Mouse (Mus musculus): ENCODE data around the gene Neto2. TPM values are rescaled to one million over a fixed set of nuclear protein-coding genes. Genes with fewer than 3 reads are reported as not detected.
"Not testable (repeated sequence)": the region's sequence is repeated elsewhere in the genome, so short reads cannot be mapped to it uniquely, and the experiment has no call there.

The Neto2 gene
- polyA plus RNA-seq, 1 experiment from 2014 or later = 3.0 TPM

DNA sequence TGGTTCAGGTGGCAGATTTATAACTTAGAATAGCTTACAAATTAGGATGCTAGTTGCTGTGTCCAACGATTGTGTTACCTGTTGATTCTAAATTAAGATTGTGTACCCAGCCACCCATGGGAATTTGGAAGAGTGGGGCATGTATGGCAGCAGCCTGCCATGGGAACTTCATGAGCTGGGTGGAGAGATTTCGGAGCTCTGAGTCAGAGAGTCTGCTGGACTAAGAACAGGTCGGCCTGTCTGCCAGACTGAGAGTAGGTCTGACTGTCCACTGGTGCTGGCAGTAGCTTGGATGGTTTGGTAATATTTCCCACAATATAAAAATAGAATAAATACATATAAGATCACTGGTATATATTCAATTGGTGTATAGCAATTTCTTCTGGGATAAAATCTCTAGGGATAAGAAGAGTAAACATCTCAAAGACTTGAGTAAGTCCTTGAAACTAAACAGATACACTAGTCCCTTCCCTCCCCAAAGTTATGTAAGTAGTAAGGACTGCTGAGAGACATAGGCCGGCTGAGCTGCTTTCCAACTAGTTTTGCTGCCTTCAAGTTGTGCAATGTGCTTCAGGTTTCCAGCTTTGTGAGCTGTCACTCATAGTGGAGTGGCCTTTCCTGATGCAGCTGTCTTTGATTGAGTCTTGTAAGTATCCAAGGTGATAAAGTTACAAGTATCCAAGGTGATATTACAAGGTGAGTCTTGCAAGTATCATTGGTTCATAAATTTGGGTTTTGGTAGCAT, 55.6 kb downstream of the Neto2 start:
- Histone ChIP-seq H3K4me2 (no peak overlapping the region), H3K27ac (no peak overlapping the region), H3K4me1 (no peaks in the 10 kb centered on the region), H3K9me3 (replicated peaks) (no peaks in the 10 kb centered on the region), H3K27me3 (replicated peaks) (no peaks in the 10 kb centered on the region), H3K36me3 (no peaks in the 10 kb centered on the region), H3K9ac (no peak overlapping the region), H3K4me3 (no peak overlapping the region)
- WGBS (ENCODE audit: insufficient replicate concordance) = 67% methylated on average over 4 of the region's 4 CpGs
- no peak for ATAC-seq

DNA sequence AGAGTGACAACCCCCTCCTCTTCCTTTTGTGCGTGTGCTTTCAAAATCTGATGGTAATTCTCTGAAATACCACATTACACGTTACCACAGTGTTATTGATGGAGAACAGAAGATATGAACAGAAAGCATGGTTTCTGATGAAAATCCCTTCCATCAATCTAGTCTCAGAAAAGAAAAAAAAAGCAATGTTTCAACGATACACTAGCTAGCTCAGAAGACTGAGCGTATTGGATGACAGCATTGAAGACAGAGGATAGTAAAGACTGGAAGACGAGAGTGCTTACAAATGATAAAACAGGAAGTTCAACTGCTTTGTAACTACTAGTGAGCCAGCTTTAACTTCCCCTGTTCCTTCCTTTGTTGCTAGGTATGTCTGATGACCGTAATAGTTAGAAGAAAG, 76.3 kb downstream of the Neto2 start:
- ATAC-seq = no peak
- 48% methylated on average over 6 of the region's 6 CpGs for WGBS (ENCODE audit: insufficient replicate concordance)

DNA sequence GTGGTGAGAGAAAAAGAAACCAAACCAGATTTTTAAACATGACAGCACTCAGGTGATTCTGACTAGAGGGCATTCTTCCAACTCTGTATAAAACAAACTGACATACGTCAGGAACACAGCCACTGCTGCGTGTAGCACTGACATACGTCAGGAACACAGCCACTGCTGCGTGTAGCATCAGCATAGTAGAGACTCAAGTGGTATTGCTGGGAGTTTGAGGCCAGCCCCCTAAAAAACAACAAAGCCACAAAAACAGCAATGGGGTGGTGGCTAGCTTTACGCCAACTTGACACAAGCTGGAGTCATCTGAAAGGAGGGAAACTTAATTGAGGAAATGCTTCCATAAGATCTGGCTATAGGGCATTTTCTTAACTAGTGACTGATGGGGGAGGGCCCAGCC, 77.5 kb downstream of the Neto2 start:
- no peaks in the 10 kb centered on the region for H3K27me3 ChIP-seq (replicated peaks)
- H3K4me2 ChIP-seq = no peak overlapping the region
- H3K9ac ChIP-seq = no peak overlapping the region
- H3K36me3 ChIP-seq = no peaks in the 10 kb centered on the region
- H3K4me3 ChIP-seq = no peak overlapping the region
- no peaks in the 10 kb centered on the region for H3K9me3 ChIP-seq (replicated peaks)
- H3K27ac ChIP-seq = no peak overlapping the region
- WGBS (ENCODE audit: insufficient replicate concordance) = 71% methylated on average over 5 of the region's 5 CpGs
- H3K4me1 ChIP-seq = no peaks in the 10 kb centered on the region
- no peak for ATAC-seq

More for the DNA sequence above, 76.3 kb downstream of the Neto2 start:
- H3K27ac ChIP-seq = no peak overlapping the region
- H3K4me1 ChIP-seq = no peaks in the 10 kb centered on the region
- no peak overlapping the region for H3K4me3 ChIP-seq
- no peaks in the 10 kb centered on the region for H3K36me3 ChIP-seq
- no peaks in the 10 kb centered on the region for H3K9me3 ChIP-seq (replicated peaks)
- no peaks in the 10 kb centered on the region for H3K27me3 ChIP-seq (replicated peaks)
- no peak overlapping the region for H3K9ac ChIP-seq
- H3K4me2 ChIP-seq = no peak overlapping the region

DNA sequence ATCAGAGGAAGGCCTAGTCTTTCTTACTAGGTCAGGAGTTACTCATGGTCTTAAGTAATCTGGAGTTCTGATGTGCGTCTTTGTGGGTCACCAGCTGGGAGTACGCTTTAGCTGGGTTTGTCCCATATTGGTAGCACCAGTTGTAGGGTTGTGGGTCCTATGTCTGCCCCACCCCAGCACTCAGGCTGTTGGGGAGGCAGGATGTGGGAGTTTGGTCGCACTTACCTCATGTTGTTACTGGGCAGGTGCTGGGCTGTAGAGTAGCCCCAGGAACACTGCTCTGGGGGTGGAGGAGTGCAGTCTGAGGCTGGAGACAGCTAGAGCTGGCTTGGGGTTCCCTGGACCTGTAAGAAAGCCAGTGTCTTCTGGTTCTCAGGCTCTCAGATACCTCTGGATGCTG, 81.9 kb downstream of the Neto2 start:
- WGBS (ENCODE audit: insufficient replicate concordance) = 67% methylated on average over 3 of the region's 3 CpGs
- Histone ChIP-seq H3K4me1 (no peaks in the 10 kb centered on the region), H3K27me3 (replicated peaks) (no peaks in the 10 kb centered on the region), H3K4me3 (no peak overlapping the region), H3K4me2 (no peak overlapping the region), H3K36me3 (no peaks in the 10 kb centered on the region), H3K9me3 (replicated peaks) (0 out of 2 replicates have a peak, but pooled peaks cover 9% of the 10 kb centered on the region), H3K9ac (no peak overlapping the region), H3K27ac (no peak overlapping the region)
- ATAC-seq = no peak

GRCm38 (mm10) chr8:85617125-85617524, 83.6 kb downstream of the Neto2 start:
- H3K27me3 ChIP-seq (replicated peaks); ATAC-seq; H3K9me3 ChIP-seq (replicated peaks); H3K27ac ChIP-seq; H3K4me1 ChIP-seq; H3K9ac ChIP-seq; H3K4me3 ChIP-seq; H3K36me3 ChIP-seq; H3K4me2 ChIP-seq: not testable (repeated sequence)
- 61% methylated on average over 3 of the region's 3 CpGs for WGBS (ENCODE audit: insufficient replicate concordance)

- Histone ChIP-seq H3K4me3 (no peak overlapping the region), H3K9me3 (replicated peaks) (no peaks in the 10 kb centered on the region), H3K27ac (no peak overlapping the region), H3K9ac (no peak overlapping the region), H3K4me1 (no peaks in the 10 kb centered on the region), H3K4me2 (no peak overlapping the region), H3K27me3 (replicated peaks) (no peaks in the 10 kb centered on the region), H3K36me3 (no peaks in the 10 kb centered on the region)
- no peak for ATAC-seq
- 72% methylated on average over 2 of the region's 2 CpGs for WGBS (ENCODE audit: insufficient replicate concordance)
These were observed 91.9 kb downstream of the Neto2 start for GRCm38 (mm10) chr8:85608836-85609235.

DNA sequence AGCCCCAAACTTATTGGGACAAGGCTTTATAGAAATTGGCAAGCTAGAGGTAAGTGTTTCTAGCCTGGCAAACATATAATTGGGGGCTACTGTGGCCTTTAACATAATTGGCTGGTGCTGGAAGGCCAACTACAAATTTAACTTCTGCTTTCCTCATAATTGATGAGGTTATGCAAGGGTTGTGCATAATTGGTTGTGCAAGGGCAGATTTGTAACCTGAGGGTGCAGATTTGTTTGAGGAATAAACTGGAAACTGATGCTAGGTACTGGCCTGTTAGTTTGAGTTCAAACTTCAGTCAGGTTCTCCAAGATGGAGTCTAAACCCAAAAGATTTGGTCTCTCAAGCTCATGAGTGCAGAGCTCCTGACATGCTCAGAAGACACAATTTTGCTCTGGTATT, 92.9 kb downstream of the Neto2 start:
- Histone ChIP-seq H3K9me3 (replicated peaks) (no peaks in the 10 kb centered on the region), H3K27ac (no peak overlapping the region), H3K27me3 (replicated peaks) (no peaks in the 10 kb centered on the region), H3K4me3 (no peak overlapping the region), H3K9ac (no peak overlapping the region), H3K4me1 (no peaks in the 10 kb centered on the region), H3K36me3 (no peaks in the 10 kb centered on the region), H3K4me2 (no peak overlapping the region)
- no peak for ATAC-seq

DNA sequence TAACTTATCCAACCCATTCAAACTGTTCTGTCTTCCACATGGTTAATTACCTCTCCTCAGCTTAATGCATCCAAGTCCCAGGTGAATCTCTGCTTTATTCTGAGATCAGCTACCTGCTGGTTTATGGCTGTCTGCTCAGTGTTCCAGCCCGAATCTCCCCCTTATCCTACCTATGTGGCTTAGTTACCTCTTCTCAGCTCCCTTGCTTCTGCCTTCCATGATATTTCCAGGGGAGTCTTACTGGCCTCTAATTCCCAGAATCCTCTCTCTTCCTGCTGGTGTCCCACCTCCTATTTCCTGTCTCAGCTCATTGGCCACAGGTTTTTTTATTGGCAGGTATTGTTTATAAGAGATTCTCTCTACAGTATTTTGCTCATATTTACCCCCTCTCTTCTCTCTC, 93.8 kb downstream of the Neto2 start:
- no peaks in the 10 kb centered on the region for H3K4me1 ChIP-seq
- WGBS (ENCODE audit: insufficient replicate concordance) = 70% methylated on average over 1 of the region's 1 CpGs
- no peak overlapping the region for H3K9ac ChIP-seq

DNA sequence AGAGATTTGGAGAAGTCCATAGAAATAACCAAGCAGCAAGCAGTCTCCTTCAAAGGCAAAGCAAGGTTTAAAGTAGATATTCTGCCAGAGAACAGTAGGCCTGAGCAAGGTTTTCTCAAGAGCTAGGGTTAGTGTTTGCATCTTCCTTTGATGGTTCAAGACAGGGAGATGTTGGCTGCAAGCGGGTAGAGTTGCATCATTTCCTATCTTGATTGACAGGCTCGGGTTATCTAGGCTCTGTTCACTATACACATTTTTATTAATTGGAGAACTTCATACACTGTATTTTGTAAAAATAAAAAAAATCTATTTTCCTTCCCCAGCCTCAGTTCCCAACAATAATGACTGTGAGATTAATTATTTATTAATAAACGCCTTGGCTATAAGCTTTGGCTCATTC, 94.2 kb downstream of the Neto2 start:
- H3K4me2 ChIP-seq = no peak overlapping the region
- no peaks in the 10 kb centered on the region for H3K36me3 ChIP-seq
- H3K9me3 ChIP-seq (replicated peaks) = no peaks in the 10 kb centered on the region
- no peaks in the 10 kb centered on the region for H3K27me3 ChIP-seq (replicated peaks)
- no peak for ATAC-seq
- no peak overlapping the region for H3K27ac ChIP-seq
- H3K4me3 ChIP-seq = no peak overlapping the region
- 62% methylated on average over 3 of the region's 3 CpGs for WGBS (ENCODE audit: insufficient replicate concordance)
- no peaks in the 10 kb centered on the region for H3K4me1 ChIP-seq
- no peak overlapping the region for H3K9ac ChIP-seq

More for the DNA sequence above, 93.8 kb downstream of the Neto2 start:
- Histone ChIP-seq H3K36me3 (no peaks in the 10 kb centered on the region), H3K27ac (no peak overlapping the region), H3K4me3 (no peak overlapping the region), H3K4me2 (no peak overlapping the region), H3K9me3 (replicated peaks) (no peaks in the 10 kb centered on the region), H3K27me3 (replicated peaks) (no peaks in the 10 kb centered on the region)
- no peak for ATAC-seq

- no peak overlapping the region for H3K4me2 ChIP-seq
- H3K27me3 ChIP-seq (replicated peaks) = no peaks in the 10 kb centered on the region
- no peaks in the 10 kb centered on the region for H3K9me3 ChIP-seq (replicated peaks)
- no peaks in the 10 kb centered on the region for H3K4me1 ChIP-seq
- H3K4me3 ChIP-seq = no peak overlapping the region
- H3K9ac ChIP-seq = no peak overlapping the region
- WGBS (ENCODE audit: insufficient replicate concordance) = 47% methylated on average over 4 of the region's 4 CpGs
- H3K27ac ChIP-seq = no peak overlapping the region
- H3K36me3 ChIP-seq = no peaks in the 10 kb centered on the region
- ATAC-seq = no peak
These were observed 96.5 kb downstream of the Neto2 start for GRCm38 (mm10) chr8:85604201-85604600.

- Histone ChIP-seq H3K4me3 (no peak overlapping the region), H3K9me3 (replicated peaks) (no peaks in the 10 kb centered on the region), H3K4me1 (no peaks in the 10 kb centered on the region), H3K27ac (no peak overlapping the region), H3K36me3 (no peaks in the 10 kb centered on the region), H3K4me2 (no peak overlapping the region), H3K27me3 (replicated peaks) (no peaks in the 10 kb centered on the region), H3K9ac (no peak overlapping the region)
- WGBS (ENCODE audit: insufficient replicate concordance) = 28% methylated on average over 8 of the region's 8 CpGs
- no peak for ATAC-seq
These were observed 97.4 kb downstream of the Neto2 start for GRCm38 (mm10) chr8:85603203-85603895.

- Histone ChIP-seq H3K4me2 (no peak overlapping the region), H3K36me3 (no peaks in the 10 kb centered on the region), H3K9me3 (replicated peaks) (no peaks in the 10 kb centered on the region), H3K9ac (no peak overlapping the region), H3K4me3 (no peak overlapping the region), H3K27ac (no peak overlapping the region), H3K4me1 (no peaks in the 10 kb centered on the region), H3K27me3 (replicated peaks) (no peaks in the 10 kb centered on the region)
- WGBS (ENCODE audit: insufficient replicate concordance) = 58% methylated on average over 4 of the region's 4 CpGs
- ATAC-seq = no peak
These were observed 98.0 kb downstream of the Neto2 start for GRCm38 (mm10) chr8:85602737-85603136.

Measured in liver, embryonic 12.5 days (tissue).